Mouse (Mus musculus) myocyte (in vitro differentiated cells): ENCODE measurements around the gene Mpz. TPM values are rescaled to one million over a fixed set of nuclear protein-coding genes. Genes with fewer than 3 reads are reported as not detected.

Experiments
- H3K27me3 ChIP-seq: one replicate; pipeline ENCODE4 v1.6.1; 2011; ENCODE audit not compliant: control insufficient read depth, insufficient read depth, insufficient read length
- H3K36me3 ChIP-seq: one replicate; pipeline ENCODE4 v1.6.1; 2011; ENCODE audit not compliant: control insufficient read depth, insufficient read depth
- H3K4me2 ChIP-seq: one replicate; pipeline ENCODE4 v1.6.1; 2011; ENCODE audit warnings: low read depth, control low read depth
- H3K4me3 ChIP-seq: one replicate; pipeline ENCODE4 v1.5.1; 2011; ENCODE audit warnings: mild to moderate bottlenecking, control low read depth, moderate library complexity
- H3K79me2 ChIP-seq: one replicate; pipeline ENCODE4 v1.6.1; 2011; ENCODE audit not compliant: control insufficient read depth, insufficient read depth
- H3ac ChIP-seq: one replicate; pipeline ENCODE4 v1.6.1; 2011; ENCODE audit not compliant: control insufficient read depth, insufficient read length
- CEBPB ChIP-seq: IDR thresholded peaks from 2 replicates; pipeline ENCODE4 v1.6.1; 2011; ENCODE audit warnings: mild to moderate bottlenecking, moderate library complexity; ENCODE audit not compliant: poor library complexity, insufficient read depth, severe bottlenecking
- E2F4 ChIP-seq: IDR thresholded peaks from one replicate; pipeline ENCODE4 v1.6.1; 2011; ENCODE audit warnings: mild to moderate bottlenecking, control low read depth, moderate library complexity; ENCODE audit not compliant: insufficient read depth
- MAX ChIP-seq: IDR thresholded peaks from one replicate; pipeline ENCODE4 v1.6.1; 2011; ENCODE audit warnings: low read depth, mild to moderate bottlenecking, control low read depth
- MYOD1 ChIP-seq, 3 experiments: IDR thresholded peaks; one replicate each; pipeline ENCODE4 v1.6.1; 2011; ENCODE audit warnings: control low read depth in 2 of 3, low read depth in 2 of 3, mild to moderate bottlenecking in 2 of 3, moderate library complexity in 1 of 3; ENCODE audit not compliant: insufficient read length in 2 of 3, control insufficient read depth in 1 of 3
- MYOG ChIP-seq, 3 experiments: IDR thresholded peaks; one replicate each; pipeline ENCODE4 v1.6.1; 2011; ENCODE audit warnings: control low read depth in 2 of 3, low read depth in 2 of 3, mild to moderate bottlenecking in 2 of 3; ENCODE audit not compliant: insufficient read length in 2 of 3, control insufficient read depth in 1 of 3, insufficient read depth in 1 of 3
- POLR2A ChIP-seq: IDR thresholded peaks from one replicate; pipeline ENCODE4 v1.6.1; 2011; ENCODE audit warnings: low read depth, mild to moderate bottlenecking, control low read depth, moderate library complexity; ENCODE audit not compliant: insufficient read length
- POLR2AphosphoS2 ChIP-seq: IDR thresholded peaks from one replicate; pipeline ENCODE4 v1.6.1; 2011; ENCODE audit warnings: low read depth, control low read depth; ENCODE audit not compliant: insufficient read length
- REST ChIP-seq: IDR thresholded peaks from one replicate; pipeline ENCODE4 v1.6.1; 2011; ENCODE audit warnings: mild to moderate bottlenecking, control low read depth, moderate library complexity; ENCODE audit not compliant: insufficient read depth, insufficient read length
- SRF ChIP-seq: IDR thresholded peaks from one replicate; pipeline ENCODE4 v1.6.1; 2011; ENCODE audit warnings: low read depth; ENCODE audit not compliant: control insufficient read depth, insufficient read length
- TCF12 ChIP-seq: IDR thresholded peaks from one replicate; pipeline ENCODE4 v1.6.1; 2011; ENCODE audit warnings: mild to moderate bottlenecking, control low read depth; ENCODE audit not compliant: poor library complexity, insufficient read depth, severe bottlenecking
- TCF3 ChIP-seq: IDR thresholded peaks from one replicate; pipeline ENCODE4 v1.6.1; 2011; ENCODE audit warnings: low read depth, control low read depth; ENCODE audit not compliant: insufficient read length
- USF1 ChIP-seq: IDR thresholded peaks from one replicate; pipeline ENCODE4 v1.6.1; 2011; ENCODE audit warnings: low read depth, mild to moderate bottlenecking, control low read depth, moderate library complexity
- polyA plus RNA-seq: library from polyadenylated mRNA; unstranded; fragments of >200 nt; fragmentation: generic; extraction: Trizol; gene quantifications from one replicate; pipeline ENCODE4 v1.2.1, GENCODE M21; 2012; ENCODE audit warnings: missing spikeins

Gene Mpz
- polyA plus RNA-seq, 1 experiment, result 0.11 TPM

- Histone ChIP-seq H3K27me3 (no peaks in the 10 kb centered on the region), H3K4me2 (peak overlapping the region; percentile 27), H3K79me2 (no peaks in the 10 kb centered on the region)
Observed at GRCm38 (mm10) chr1:171171138-171171537, 20.6 kb downstream of the Mpz start.

GRCm38 (mm10) chr1:171172779-171173178 lies 22.3 kb downstream of the Mpz start:
- Histone ChIP-seq H3K4me2 (no peak overlapping the region), H3K79me2 (no peaks in the 10 kb centered on the region), H3K36me3 (no peaks in the 10 kb centered on the region), H3K4me3 (no peak overlapping the region), H3ac (no peak overlapping the region), H3K27me3 (no peaks in the 10 kb centered on the region)
- TF ChIP-seq POLR2AphosphoS2 (no peak), SRF (no peak), USF1 (no peak), POLR2A (no peak), MAX (no peak), TCF12 (no peak), REST (no peak), CEBPB (no peak), TCF3 (no peak)

More at GRCm38 (mm10) chr1:171171138-171171537, 20.6 kb downstream of the Mpz start:
- Histone ChIP-seq H3K36me3 (no peaks in the 10 kb centered on the region), H3K4me3 (no peak overlapping the region), H3ac (no peak overlapping the region)
- TF ChIP-seq E2F4, result no peak
- TF ChIP-seq MAX, result no peak
- TF ChIP-seq SRF, result no peak
- no peak for TF ChIP-seq POLR2A
- no peak for TF ChIP-seq TCF12
- no peak for TF ChIP-seq MYOD1 (IDR thresholded peaks at IDR 0.05; ENCODE audit: control insufficient read depth in 1 of 3, insufficient read length in 2 of 3, low read depth in 2 of 3)
- TF ChIP-seq CEBPB, result no peak
- no peak for TF ChIP-seq USF1
- TF ChIP-seq TCF3, result no peak
- TF ChIP-seq MYOG (IDR thresholded peaks at IDR 0.05; ENCODE audit: control insufficient read depth in 1 of 3, insufficient read depth in 1 of 3, insufficient read length in 2 of 3, low read depth in 2 of 3), result no peak
- TF ChIP-seq POLR2AphosphoS2, result no peak
- TF ChIP-seq REST, result no peak

GRCm38 (mm10) chr1:171179487-171180171 lies 29.1 kb downstream of the Mpz start:
- Histone ChIP-seq H3K36me3 (no peaks in the 10 kb centered on the region), H3K27me3 (no peaks in the 10 kb centered on the region), H3K4me2 (no peak overlapping the region), H3K79me2 (no peaks in the 10 kb centered on the region), H3K4me3 (no peak overlapping the region), H3ac (no peak overlapping the region)
- no peak for TF ChIP-seq REST
- TF ChIP-seq E2F4, result no peak
- TF ChIP-seq MYOG (IDR thresholded peaks at IDR 0.05; ENCODE audit: control insufficient read depth in 1 of 3, insufficient read depth in 1 of 3, insufficient read length in 2 of 3, low read depth in 2 of 3), result no peak
- no peak for TF ChIP-seq TCF12
- no peak for TF ChIP-seq POLR2A
- no peak for TF ChIP-seq USF1
- TF ChIP-seq SRF, result no peak
- TF ChIP-seq MAX, result no peak
- TF ChIP-seq MYOD1 (IDR thresholded peaks at IDR 0.05; ENCODE audit: control insufficient read depth in 1 of 3, insufficient read length in 2 of 3, low read depth in 2 of 3), result no peak
- TF ChIP-seq TCF3, result no peak
- no peak for TF ChIP-seq POLR2AphosphoS2
- no peak for TF ChIP-seq CEBPB

- H3K79me2 ChIP-seq, result no peaks in the 10 kb centered on the region
- no peak overlapping the region for H3K4me2 ChIP-seq
- no peaks in the 10 kb centered on the region for H3K36me3 ChIP-seq
- no peaks in the 10 kb centered on the region for H3K27me3 ChIP-seq
- TF ChIP-seq TCF12 (no peak), POLR2AphosphoS2 (no peak), REST (no peak), E2F4 (no peak)
- no peak overlapping the region for H3K4me3 ChIP-seq
- no peak overlapping the region for H3ac ChIP-seq
Observed at GRCm38 (mm10) chr1:171183025-171183424, 32.5 kb downstream of the Mpz start.

GRCm38 (mm10) chr1:171183620-171184019 lies 33.1 kb downstream of the Mpz start:
- Histone ChIP-seq H3K4me2 (peak overlapping the region; percentile 78), H3K79me2 (no peaks in the 10 kb centered on the region), H3K4me3 (no peak overlapping the region), H3K27me3 (no peaks in the 10 kb centered on the region), H3K36me3 (no peaks in the 10 kb centered on the region), H3ac (no peak overlapping the region)
- no peak for TF ChIP-seq POLR2A
- no peak for TF ChIP-seq USF1
- TF ChIP-seq MYOG (IDR thresholded peaks at IDR 0.05; ENCODE audit: control insufficient read depth in 1 of 3, insufficient read depth in 1 of 3, insufficient read length in 2 of 3, low read depth in 2 of 3), result no peak
- TF ChIP-seq POLR2AphosphoS2, result no peak
- TF ChIP-seq REST, result no peak
- no peak for TF ChIP-seq MYOD1 (IDR thresholded peaks at IDR 0.05; ENCODE audit: control insufficient read depth in 1 of 3, insufficient read length in 2 of 3, low read depth in 2 of 3)
- no peak for TF ChIP-seq TCF12
- TF ChIP-seq MAX, result no peak
- no peak for TF ChIP-seq CEBPB
- TF ChIP-seq E2F4, result no peak
- no peak for TF ChIP-seq SRF
- no peak for TF ChIP-seq TCF3
